Mouse (Mus musculus): Measurements from ENCODE around the gene Padi4. TPM values are rescaled to one million over a fixed set of nuclear protein-coding genes. Genes with fewer than 3 reads are reported as not detected.

The Padi4 gene
- polyA plus RNA-seq, 3 experiments from 2014 or later = 0.82 to 3.4 (median 0.96) TPM

DNA sequence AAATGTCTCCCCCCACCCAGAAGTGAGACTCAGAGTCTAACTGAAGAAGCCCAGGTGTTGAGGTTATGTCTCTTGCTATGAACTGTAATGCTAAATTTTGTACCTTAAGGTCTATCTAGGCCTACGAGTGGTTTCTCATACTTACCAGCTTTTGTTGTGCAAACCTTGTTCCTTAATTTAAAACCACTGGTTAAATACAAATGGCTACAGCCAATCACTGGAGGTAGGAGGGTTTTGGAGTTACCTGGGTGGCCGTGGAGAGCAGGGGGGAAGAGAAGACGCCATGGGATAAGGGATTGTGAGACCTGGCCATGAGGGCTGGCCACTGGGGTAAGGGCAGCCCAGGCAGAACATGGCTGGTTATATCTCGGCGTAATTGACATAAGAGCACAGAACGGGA, 14.2 kb upstream of the Padi4 start:
- no peak for ATAC-seq

DNA sequence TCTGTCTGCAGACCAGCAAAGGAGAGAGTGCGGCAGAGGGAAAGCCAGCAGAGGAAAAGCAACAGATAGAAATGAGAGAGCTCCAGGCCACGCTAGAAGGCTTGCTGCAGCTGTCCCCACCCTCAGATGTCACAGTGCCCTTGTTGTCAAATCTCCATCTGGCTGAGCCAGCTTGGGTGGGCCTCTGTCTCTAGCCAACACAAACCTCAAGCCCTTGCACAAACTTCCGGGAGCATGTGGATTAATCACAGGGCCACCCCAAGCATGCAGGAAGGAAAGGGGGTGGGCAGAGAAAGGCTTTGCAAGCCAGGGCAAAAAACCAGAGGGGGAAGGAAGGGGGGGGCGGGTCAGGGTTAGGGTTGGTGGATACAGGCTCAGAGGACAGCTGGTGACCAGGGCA, 13.4 kb upstream of the Padi4 start:
- no peak for ATAC-seq

DNA sequence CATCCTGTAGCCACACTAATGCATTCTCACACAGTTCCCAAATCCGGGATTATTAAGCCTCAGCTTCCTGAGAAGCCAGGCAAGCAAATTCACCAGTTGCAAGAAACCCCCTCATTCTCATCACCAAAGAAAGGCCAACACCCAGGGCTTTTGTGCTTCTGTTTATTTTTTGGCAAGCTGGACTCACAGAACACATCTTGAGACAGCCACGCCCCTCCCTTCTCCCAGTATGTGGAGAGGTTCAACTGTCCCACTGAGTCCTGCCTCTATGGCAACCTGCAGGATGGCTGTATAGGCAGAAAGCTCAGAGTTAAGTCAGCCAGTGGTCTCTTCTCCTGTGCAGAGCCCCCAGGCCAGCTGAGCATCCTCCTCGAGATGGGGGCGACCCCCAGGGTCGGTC, 11.2 kb upstream of the Padi4 start:
- ATAC-seq = no peak

DNA sequence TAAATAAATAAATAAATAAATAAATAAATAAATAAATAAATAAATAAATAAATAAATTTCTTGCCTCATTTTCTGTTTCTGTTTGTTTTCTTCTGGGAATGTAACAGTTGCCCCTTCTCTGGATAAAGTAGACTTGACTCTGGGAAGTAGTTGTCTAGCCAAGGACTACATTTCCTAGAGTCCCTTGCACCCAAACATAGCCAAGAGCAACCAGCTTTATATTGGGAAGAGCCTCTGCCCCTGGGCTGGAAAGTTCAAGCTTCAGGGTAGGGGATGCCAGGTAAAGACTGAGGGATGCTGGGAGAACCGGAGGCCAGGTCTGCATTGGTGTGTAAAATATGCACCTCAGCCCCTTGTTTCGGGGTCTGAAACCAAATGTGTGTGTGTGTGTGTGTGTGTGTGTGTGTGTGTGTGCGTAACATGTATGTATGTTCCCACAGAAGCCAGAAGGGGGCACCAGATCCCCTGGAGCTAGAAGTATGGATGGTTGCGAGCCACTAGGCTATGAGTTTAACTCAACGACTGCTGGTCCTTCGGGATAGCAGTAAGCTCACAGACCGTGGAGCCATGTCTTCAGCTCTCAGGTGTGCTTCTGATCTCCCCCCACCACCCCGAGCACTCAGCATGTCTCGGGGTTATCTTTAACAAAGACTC, 10.4 kb upstream of the Padi4 start:
- ATAC-seq = no peak

DNA sequence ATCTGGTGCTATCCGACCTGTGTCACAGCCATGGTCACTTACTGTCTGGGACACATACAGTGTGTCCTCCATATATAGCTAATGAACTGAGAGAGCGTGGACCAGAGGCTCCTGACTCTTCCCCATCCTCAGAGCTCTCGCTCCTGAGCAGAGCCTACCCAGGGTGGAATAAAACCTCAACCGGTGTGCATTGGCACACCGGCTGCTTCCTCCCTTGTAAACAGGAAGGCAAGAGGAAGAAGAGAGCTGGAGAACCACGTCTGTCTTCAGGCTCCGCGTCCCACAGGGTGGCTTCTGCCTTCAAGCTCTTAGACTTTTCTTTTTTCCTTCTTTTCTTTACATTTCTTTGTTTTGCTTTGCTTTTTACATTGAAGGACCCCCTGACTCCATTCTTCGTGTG, 8.8 kb upstream of the Padi4 start:
- no peak for ATAC-seq

DNA sequence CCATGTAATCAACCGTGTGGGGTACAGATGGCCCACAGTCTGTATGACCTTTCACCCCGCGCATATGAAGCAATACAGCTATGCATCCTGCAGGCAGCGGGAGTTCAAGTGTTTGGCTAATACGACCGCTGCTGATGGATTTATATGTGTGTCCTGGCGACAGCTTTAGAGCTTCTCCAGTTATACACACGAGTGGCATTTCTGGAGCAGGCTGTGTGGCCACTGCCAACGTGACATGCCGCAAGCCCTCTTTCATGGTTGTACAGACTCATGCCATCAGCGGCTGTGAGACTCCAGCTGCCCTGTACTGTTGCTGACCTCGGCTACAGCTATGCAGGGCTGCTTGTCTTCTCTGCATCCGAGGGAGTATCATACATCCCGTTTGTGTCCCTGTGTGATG, 6.5 kb upstream of the Padi4 start:
- ATAC-seq = no peak

DNA sequence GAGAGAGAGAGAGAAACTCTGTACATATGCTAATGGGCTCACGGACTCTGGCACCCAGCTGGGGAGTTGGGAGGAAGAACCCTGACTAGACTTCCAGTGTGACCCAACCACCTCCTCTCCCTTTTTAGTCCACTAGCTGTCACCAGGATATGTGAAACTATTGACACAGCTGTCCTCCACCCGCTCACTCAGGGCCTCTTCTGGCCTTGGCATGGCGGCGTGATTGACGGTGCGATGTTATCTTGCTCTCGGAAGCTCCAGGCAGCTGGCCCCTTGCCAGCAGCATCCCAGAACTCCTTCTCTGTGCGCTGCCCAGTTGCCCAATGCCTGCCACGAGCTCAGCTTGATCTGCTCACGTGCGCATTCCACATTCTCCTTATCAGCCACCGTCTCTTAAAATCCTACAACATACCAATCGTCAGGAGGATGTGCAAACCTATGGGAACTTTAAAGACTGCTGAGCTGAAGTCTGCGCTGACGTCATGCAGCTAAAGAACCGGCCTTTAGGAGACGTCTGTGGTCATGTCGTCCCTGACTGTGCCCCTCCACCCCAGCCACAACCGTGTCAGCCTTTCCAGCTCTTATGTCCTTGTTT, 5.9 kb upstream of the Padi4 start:
- no peak for ATAC-seq

DNA sequence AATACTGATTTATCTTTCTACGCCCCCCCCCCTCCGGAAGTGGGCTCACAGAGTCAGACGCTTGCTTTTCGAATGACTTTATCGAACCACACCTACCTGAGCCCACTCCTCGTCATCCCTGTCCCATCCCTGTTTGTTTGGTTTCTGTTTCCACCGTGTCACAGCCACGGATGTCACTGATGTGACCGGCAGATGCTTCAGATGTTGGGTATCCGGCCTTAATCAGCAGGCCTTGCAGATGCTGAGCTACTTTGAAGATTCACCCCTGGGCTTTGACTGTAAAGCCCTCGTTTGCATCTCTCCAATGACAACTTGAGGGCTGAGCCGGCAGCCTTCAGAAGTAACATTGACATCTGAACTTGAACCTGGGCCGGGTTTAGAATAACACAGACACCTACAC, 2.6 kb upstream of the Padi4 start:
- peak; percentile 77 for ATAC-seq

DNA sequence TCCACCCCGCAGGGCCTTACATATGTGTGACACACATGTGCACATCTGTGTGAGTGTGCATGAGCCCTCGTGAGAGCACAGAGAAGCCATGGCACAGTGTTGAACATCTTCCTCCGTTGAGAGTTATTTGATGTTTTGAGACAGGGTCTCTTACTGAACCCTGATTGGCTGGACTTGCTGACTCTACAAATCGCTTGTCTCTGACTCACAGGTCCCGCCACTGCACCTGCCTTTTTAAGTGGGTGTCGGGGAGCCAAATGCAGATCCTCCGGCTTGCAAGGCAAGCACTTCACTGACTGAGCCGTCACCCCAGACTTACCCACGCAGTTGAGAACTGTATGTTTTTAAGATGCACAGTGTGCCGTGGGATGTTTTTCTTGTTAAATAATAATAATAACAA, 1.8 kb upstream of the Padi4 start:
- peak; percentile 32 for ATAC-seq

DNA sequence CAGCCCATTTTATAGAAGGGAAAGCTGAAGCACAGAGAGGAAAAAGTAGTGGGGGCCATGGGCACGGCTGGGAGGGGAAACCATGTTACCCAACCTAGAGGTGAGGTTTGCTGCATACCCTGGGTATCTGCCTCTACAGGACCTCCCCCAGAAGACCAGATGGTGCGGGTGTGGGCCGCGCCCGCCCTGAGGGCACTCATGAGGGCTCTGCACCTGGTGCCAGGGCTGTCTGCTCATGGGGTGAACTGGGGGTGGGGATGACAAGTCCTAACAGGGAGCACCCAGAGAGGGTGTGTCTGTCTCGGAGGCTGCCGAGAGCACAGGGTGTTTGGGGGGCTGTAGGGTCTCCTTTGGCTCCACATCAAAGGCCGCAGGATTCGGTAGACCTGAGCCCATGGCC, 857 bp upstream of the Padi4 start:
- no peak for ATAC-seq

DNA sequence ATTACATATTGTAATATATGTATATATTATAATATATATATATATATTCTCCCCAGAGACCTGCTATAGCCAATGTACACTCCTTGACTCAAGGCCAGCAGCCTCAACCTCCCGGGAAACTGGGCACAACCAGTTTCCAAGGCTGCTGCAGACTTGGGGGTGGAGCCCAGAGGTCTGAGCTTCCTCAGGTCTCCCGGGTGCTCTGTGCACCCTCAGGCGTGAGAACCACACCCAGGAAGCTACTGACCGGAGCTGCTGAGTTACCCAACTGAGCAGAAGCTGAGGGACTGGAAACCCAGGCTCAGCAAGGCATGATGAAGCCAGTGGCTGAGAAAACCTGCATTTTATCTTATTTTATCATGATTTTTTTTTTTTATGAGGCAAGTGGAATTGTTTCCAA, 2.9 kb downstream of the Padi4 start:
- no peak for ATAC-seq

DNA sequence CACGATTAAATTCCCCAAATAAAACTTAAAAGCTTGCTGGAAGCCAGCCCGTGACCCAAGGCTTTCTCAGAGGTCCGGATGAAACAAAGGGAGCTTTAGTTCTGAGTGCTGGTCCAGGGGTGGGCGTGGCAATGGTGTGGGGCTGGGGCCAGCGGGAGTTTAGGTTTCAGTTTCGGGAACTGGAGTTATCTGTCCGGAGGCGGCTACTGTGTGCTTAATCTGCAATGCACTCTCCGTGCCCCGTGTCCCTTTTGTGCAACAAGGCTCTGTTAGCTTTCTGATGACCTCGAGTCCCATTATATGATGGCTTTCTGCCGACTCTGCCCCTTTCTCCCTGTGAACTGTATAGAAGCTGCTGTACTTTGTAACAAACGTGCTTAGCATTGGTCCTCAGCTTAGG, 3.6 kb downstream of the Padi4 start:
- no peak for ATAC-seq

DNA sequence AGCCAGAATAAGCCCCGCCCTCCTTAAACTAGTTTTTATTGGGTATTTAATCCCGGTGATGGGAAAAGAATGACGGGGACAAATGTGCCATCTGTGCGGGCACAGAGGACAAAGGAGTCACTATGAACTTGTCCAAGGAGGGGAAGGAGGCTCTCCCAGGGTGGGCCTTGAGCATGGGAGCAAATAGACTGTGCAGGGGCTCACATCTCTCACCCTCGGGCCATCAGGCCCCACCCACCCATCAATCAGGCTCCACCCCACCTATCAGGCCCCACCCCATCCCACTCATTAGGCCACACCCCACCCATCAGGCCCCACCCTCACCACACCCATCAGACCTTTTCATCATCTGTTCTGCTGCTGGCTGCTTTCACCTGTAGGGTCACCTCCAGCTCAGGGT, 5.1 kb downstream of the Padi4 start:
- no peak for ATAC-seq

DNA sequence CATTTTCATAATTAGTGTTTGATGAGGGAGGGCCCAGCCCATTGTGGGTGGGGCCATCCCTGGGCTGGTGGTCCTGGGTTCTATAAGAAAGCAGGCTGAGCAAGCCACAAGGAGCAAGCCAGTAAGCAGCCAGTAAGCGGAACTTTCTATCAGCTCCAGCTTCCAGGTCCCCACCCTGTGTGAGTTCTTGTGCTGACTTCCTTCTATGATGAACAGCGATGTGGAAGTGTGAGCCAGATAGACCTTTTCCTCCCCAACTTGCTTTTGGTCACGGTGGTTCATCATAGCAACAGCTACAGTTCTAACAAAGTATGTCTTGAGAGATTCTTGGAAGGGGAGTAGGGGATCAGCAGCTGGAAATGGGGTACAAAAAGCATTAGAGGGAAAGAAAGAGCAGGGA, 8.1 kb downstream of the Padi4 start:
- ATAC-seq = no peak

DNA sequence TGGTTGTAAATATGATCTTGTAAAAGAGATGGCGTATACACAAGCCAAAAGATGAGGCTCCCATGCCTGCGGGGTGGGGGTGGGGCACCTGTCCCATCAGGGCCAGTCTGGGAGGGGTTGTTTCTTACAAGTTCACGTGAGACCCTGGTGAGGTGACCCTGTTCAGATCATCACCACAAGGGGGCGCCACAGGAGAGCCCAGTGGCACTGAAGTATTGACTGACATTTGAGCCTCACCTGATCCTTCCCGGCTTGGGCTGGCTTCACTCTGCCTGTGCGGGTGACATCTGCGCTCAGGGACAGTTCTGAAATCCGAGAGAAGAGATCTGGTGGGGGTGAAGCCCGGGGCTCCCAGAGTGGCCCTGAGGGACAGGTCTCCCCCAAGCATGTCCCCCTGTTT, 10.9 kb downstream of the Padi4 start:
- ATAC-seq = no peak

DNA sequence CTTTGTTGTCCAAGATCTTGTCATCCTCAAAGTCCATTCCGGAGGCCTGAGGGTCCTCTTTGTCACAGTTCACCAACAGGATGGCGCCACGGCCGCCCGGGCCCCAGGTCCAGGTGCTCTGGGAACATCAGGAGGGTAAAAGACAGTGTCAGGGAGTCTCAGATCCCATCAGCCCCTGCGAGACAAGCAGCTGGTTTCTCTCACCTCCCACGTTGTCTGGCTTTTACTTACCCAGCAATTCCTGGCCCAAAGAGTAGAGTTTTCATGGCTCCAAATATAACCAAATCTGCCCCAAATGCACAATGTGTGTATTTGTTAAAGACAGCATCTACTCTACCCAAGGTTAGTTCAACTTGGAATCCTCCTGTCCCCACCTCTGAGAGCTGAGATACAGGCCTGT, 12.4 kb downstream of the Padi4 start:
- ATAC-seq = no peak

DNA sequence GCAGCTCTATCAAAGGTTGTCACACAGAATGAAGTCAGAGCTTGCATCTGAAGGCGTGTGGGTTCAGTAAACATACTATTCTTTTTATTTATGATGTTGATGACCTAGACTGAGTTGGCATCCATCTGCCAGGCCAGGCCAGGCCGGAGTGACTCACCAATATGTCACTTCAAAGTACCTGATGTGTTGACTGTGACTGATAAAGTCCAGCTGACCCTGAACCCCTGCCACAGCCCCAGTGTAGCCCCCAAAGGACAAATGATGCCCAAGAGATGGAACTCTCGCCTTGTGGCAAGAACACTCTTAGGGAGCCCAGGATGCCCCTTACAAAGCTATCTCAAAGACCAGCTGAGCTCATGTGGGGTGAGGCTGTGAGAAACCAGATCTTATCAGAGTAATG, 18.2 kb downstream of the Padi4 start:
- ATAC-seq = no peak

DNA sequence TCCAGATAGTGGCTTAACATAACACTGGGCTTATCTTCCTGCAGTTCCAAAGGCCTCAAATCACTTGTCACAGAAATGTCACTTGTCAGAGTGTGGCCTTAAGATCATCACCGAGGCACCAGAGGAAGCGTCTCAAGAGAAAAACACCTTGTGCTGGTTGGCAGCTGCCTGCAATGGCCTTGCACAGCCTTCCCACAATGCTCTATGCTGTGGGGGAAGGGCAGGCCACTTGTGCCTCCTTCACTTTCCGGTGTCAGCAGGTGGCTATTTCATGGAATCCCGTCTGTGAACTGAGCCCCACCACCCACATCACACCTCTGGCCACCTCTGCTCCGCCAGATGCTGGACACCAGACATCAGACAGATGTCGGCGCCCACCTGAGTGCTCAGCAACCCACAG, 20.7 kb downstream of the Padi4 start:
- no peak for ATAC-seq

DNA sequence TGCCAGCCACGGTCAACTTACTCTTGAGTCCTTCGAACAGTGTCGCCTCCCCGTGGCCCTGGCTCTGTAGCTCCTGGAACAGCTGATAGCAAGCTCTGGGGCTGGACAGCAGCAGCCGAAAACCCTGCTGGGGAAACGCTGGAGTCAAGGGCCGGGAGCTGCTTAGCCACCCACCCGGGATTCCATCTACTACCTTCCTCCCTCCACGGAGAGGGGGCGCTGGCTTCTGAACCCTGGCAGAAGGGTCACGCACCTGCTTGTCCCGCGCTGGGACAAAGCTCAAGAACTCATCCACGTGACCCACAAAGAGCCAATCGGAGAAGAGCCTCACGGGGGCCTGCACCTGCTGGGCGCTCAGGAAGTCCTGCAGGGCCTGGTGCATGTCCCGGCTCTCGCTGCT, 23.7 kb downstream of the Padi4 start:
- ATAC-seq = peak; percentile 46

DNA sequence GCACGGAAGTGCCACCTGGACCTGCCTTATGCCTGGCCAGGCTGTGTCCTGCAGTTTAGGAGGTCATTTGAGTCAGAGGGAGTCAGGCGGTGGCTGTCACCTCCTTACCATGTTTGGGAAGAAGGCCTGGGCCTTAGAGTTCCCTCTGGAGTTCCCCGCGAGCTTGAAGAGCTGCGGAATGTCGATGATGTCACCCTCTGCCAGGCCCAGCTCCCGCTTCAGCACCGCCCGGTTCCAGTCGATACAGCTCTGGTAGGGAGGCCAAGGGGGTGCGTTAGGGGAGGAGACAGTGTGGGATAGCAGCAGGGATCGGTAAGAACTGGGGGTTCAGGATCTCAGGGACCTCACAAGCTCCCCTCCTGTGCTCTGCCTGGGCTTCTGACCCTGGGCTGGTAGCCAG, 26.1 kb downstream of the Padi4 start:
- no peak for ATAC-seq

DNA sequence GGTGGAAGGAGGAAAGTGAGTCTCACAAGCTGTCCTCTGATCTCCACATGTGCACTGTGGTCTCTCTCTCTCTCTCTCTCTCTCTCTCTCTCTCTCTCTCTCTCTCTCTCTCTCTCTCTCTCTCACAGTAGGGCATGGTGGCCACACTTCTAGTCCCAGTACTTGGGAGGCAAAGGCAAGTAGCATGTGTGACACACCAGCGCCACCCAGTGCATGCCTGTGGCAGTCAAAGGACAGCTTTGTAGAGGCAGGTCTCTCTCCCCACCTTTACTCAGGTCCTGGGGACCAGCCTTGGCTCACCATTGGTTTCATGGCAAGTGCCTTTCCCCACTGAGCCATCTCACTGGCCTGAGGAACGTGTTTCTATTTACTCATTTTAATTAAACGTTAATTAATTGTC, 29.4 kb downstream of the Padi4 start:
- ATAC-seq = no peak

DNA sequence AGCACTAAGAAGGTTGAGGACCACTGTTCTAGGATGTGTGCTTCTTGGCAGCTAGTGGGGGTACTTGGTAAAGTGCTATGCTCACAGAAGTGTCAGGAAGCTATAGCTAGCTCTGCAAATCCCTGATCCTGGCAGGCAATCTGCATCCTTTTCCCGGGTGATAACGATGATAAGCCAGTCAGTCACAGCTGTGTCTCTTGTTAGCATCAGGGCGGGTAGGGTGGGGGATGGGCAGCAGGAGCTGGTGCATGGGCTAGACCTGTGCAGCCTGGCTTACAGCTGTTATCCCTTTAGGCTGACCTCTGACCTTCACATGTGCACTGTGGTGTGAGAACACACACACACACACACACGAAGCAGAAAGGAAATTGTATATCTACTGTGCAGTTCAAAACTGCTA, 30.9 kb downstream of the Padi4 start:
- no peak for ATAC-seq

DNA sequence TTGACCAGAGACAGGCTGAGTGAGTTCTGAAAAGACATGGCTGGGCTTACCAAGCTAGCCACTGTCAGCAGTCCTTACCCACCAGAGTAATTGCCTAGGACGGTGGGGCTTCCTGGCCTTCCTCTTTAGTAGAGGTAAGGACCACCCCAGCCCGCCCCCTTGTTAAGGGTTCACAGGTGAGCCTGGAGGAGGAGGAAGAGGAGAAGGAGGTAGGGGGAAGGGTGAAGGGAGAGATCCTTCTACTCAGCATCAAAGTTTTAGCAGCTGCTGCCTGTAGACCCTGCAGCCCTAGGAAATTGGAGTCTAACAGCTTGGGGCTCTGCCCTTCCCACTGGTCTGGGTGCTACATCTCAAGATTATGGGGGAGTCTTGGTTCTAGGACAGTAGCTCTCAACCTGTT, 31.5 kb downstream of the Padi4 start, which contains the start of gene Padi6:
Padi6 (minus strand) TSS at position 101 of the 400 bp plus-strand sequence.
- no peak for ATAC-seq

DNA sequence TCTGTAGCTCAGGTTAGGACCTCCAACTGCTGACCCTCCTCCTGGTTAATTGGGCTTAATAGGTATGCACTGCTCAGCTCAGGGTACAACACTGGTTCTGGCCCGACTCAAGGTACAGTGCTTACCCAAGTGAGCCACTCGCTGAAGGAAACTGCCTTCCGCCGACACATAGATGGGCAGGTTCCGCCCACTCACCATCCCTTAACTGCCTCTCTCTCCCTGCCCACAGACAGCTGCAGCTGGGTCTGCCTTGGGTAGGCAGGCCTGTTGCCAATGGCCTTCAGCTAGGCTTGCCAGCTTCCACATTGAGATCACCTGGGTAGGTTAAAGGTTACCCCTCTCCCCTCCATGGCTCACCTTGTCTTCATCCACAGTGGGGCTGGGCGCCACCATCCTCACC, 32.6 kb downstream of the Padi4 start:
- ATAC-seq = no peak

DNA sequence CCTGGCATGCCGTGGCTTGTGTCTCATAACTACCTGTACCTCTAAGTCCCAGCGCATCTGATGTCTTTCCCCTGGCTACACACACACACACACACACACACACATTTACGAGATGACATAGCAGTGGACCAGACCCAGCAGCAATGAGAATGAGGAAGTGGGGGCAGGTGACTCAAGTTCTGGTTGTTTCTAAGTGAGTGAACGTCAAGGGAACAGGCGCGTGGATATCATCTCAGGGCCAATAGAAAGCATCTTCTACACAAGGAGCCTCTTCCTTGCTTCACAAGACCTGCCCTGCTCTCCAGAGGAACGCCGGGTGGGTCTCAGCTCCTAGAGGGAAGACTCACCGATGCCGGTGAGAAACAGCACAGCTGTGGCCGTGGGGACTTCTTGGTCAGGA, 33.4 kb downstream of the Padi4 start:
- ATAC-seq = no peak

Measured in inflammation-experienced regulatory T-cells, adult 6 months (primary cell).